In genomic region chr11:109419961-109420566, GRCm38 (mm10) we compare ENCODE assay signal across 11 mouse cellular contexts. TPM values are rescaled to one million over a fixed set of nuclear protein-coding genes. Genes with fewer than 3 reads are reported as not detected.
A peak's percentile ranks its signal among the peaks of the same experiment; 100 is the strongest.
DNase-seq lines count a peak whose midpoint lies in the region; ATAC-seq and TF ChIP-seq lines count a peak whose summit lies in the region.
"Had no signal": no experiment of that assay in that cellular context is flagged by ENCODE, and none has a peak within 500 bp of the region (broad histone marks: within the 10 kb centered on the region; RNA-seq: fewer than 3 reads in every experiment).

No protein-coding gene starts in this region.

- no peak overlapping the region for H3K27ac ChIP-seq in heart, embryonic 14.5 days (replicated peaks in 1 of 2; ENCODE audit: control insufficient read depth in 1 of 2, insufficient read depth in 1 of 2, low read depth in 2 of 2, low read length in 2 of 2)
- H3K27ac ChIP-seq in heart, embryonic 10.5 days = no peak overlapping the region
- peak overlapping the region; percentile 55 for H3K27ac ChIP-seq in MEL (ENCODE audit: control insufficient read depth, low read depth, low read length)
- no peak overlapping the region for H3K27ac ChIP-seq in liver, embryonic 16.5 days (ENCODE audit: low read length)
- no peak overlapping the region for H3K27ac ChIP-seq in hindbrain, embryonic 11.5 days (ENCODE audit: low read depth, low read length)
- H3K27ac ChIP-seq: embryonic facial prominence, embryonic 15.5 days; neural tube, embryonic 13.5 days had no signal

- TF ChIP-seq EP300 in MEL (IDR thresholded peaks at IDR 0.05; ENCODE audit: low read depth in 1 of 2, low read length in 2 of 2) = peak in 1 of 2 experiments; percentile 34; a peak in 2 of 4 replicates

- TF ChIP-seq RAD21 in MEL (IDR thresholded peaks at IDR 0.05; ENCODE audit: low read depth, low read length) = peak; percentile 29

- TF ChIP-seq POLR2A in MEL (IDR thresholded peaks at IDR 0.05; ENCODE audit: control insufficient read depth in 1 of 2, insufficient read depth in 1 of 2, low read depth in 1 of 2, low read length in 2 of 2, poor library complexity in 1 of 2) = peak; percentile 72 to 77; a peak in 3 of 4 replicates

- no peaks in the 10 kb centered on the region for H3K36me3 ChIP-seq in heart, embryonic 14.5 days (ENCODE audit: control insufficient read depth, insufficient read depth, low read length)
- no peaks in the 10 kb centered on the region for H3K36me3 ChIP-seq in heart, embryonic 10.5 days
- peaks cover 0 to 5% of the 10 kb centered on the region in 2 experiments; a peak in 1 of 4 replicates for H3K36me3 ChIP-seq in MEL (ENCODE audit: control insufficient read depth in 1 of 2, insufficient read depth in 2 of 2, low read length in 2 of 2)
- H3K36me3 ChIP-seq in liver, embryonic 16.5 days (ENCODE audit: control insufficient read depth, insufficient read depth) = no peaks in the 10 kb centered on the region
- no peaks in the 10 kb centered on the region for H3K36me3 ChIP-seq in hindbrain, embryonic 11.5 days (ENCODE audit: control insufficient read depth, insufficient read depth, low read length)
- H3K36me3 ChIP-seq: embryonic facial prominence, embryonic 15.5 days; neural tube, embryonic 13.5 days had no signal

- H3K4me2 ChIP-seq in heart, embryonic 14.5 days (ENCODE audit: low read length) = peak overlapping the region; percentile 49
- H3K4me2 ChIP-seq in liver, embryonic 16.5 days (ENCODE audit: low read depth, low read length) = 0 out of 2 replicates have a peak overlapping the region, but pooled peaks have one; percentile 22
- H3K4me2 ChIP-seq in hindbrain, embryonic 11.5 days (replicated peaks; ENCODE audit: low read depth, low read length) = no peak overlapping the region
- H3K4me2 ChIP-seq: embryonic facial prominence, embryonic 15.5 days; neural tube, embryonic 13.5 days had no signal

- no peaks in the 10 kb centered on the region for H3K27me3 ChIP-seq in heart, embryonic 14.5 days (ENCODE audit: control insufficient read depth, insufficient read depth, low read length)
- H3K27me3 ChIP-seq in heart, embryonic 10.5 days (ENCODE audit: insufficient read depth, poor library complexity, severe bottlenecking) = no peaks in the 10 kb centered on the region
- no peaks in the 10 kb centered on the region for H3K27me3 ChIP-seq in MEL (ENCODE audit: control insufficient read depth in 1 of 2, insufficient read depth in 2 of 2, low read length in 2 of 2)
- H3K27me3 ChIP-seq in liver, embryonic 16.5 days (ENCODE audit: control insufficient read depth, insufficient read depth, low read depth, low read length) = no peaks in the 10 kb centered on the region
- no peaks in the 10 kb centered on the region for H3K27me3 ChIP-seq in hindbrain, embryonic 11.5 days (ENCODE audit: control insufficient read depth, insufficient read depth, low read length)
- H3K27me3 ChIP-seq: embryonic facial prominence, embryonic 15.5 days; neural tube, embryonic 13.5 days; Patski had no signal

- H3K9ac ChIP-seq in heart, embryonic 14.5 days (ENCODE audit: low read length) = 0 out of 2 replicates have a peak overlapping the region, but pooled peaks have one; percentile 36
- H3K9ac ChIP-seq in MEL (ENCODE audit: control insufficient read depth, low read depth, low read length, poor library complexity, severe bottlenecking) = peak overlapping the region; percentile 75
- no peak overlapping the region for H3K9ac ChIP-seq in liver, embryonic 16.5 days (ENCODE audit: low read depth, low read length)
- no peak overlapping the region for H3K9ac ChIP-seq in hindbrain, embryonic 11.5 days (ENCODE audit: low read depth, low read length)
- H3K9ac ChIP-seq: embryonic facial prominence, embryonic 15.5 days; neural tube, embryonic 13.5 days had no signal

- H3K9me3 ChIP-seq in heart, embryonic 14.5 days (ENCODE audit: control insufficient read depth, low read length) = 0 out of 2 replicates have a peak, but pooled peaks cover 3% of the 10 kb centered on the region
- no peaks in the 10 kb centered on the region for H3K9me3 ChIP-seq in heart, embryonic 10.5 days
- no peaks in the 10 kb centered on the region for H3K9me3 ChIP-seq in MEL (replicated peaks; ENCODE audit: insufficient read depth, low read length)
- 0 out of 2 replicates have a peak, but pooled peaks cover 2% of the 10 kb centered on the region for H3K9me3 ChIP-seq in liver, embryonic 16.5 days (replicated peaks; ENCODE audit: control insufficient read depth, low read length)
- H3K9me3 ChIP-seq in hindbrain, embryonic 11.5 days (ENCODE audit: control insufficient read depth, low read length) = no peaks in the 10 kb centered on the region
- H3K9me3 ChIP-seq: embryonic facial prominence, embryonic 15.5 days had no signal

- H3K4me3 ChIP-seq in heart, embryonic 14.5 days (ENCODE audit: control insufficient read depth in 1 of 2, insufficient read depth in 1 of 2, low read depth in 1 of 2, low read length in 2 of 2) = no peak overlapping the region
- H3K4me3 ChIP-seq in heart, embryonic 10.5 days = no peak overlapping the region
- peak overlapping the region; percentile 76 to 77 for H3K4me3 ChIP-seq in MEL (ENCODE audit: control insufficient read depth in 1 of 2, insufficient read depth in 1 of 2, low read depth in 2 of 2, low read length in 2 of 2)
- H3K4me3 ChIP-seq in liver, embryonic 16.5 days (ENCODE audit: low read depth, low read length) = no peak overlapping the region; the same call in 1 of the 2 replicates
- no peak overlapping the region for H3K4me3 ChIP-seq in hindbrain, embryonic 11.5 days (ENCODE audit: low read depth, low read length)
- H3K4me3 ChIP-seq: embryonic facial prominence, embryonic 15.5 days; neural tube, embryonic 13.5 days had no signal

- peak; percentile 20 to 43 (median 39); a peak in 5 of 6 replicates for TF ChIP-seq CTCF in MEL (IDR thresholded peaks at IDR 0.05 in 2 of 3, conservative IDR thresholded peaks at IDR 0.05 in 1 of 3; ENCODE audit: control insufficient read depth in 1 of 3, insufficient read depth in 1 of 3, low read depth in 2 of 3, low read length in 3 of 3, poor library complexity in 1 of 3, severe bottlenecking in 1 of 3)

- 34% methylated on average over 16 of the region's 16 CpGs for WGBS in heart, embryonic 14.5 days
- 47% methylated on average over 16 of the region's 16 CpGs for WGBS in heart, embryonic 10.5 days
- WGBS in liver, embryonic 16.5 days (ENCODE audit: insufficient replicate concordance) = 17% methylated on average over 16 of the region's 16 CpGs
- 45% methylated on average over 16 of the region's 16 CpGs for WGBS in hindbrain, embryonic 11.5 days

- no peak for ATAC-seq in heart, embryonic 14.5 days (ENCODE audit: insufficient number of reproducible peaks, insufficient read depth, low FRiP score, low read depth)
- no peak for ATAC-seq in liver, embryonic 16.5 days (ENCODE audit: low read depth)
- no peak for ATAC-seq in cerebellum, adult (ENCODE audit: insufficient number of reproducible peaks, low FRiP score, low TSS enrichment)
- ATAC-seq in hindbrain, embryonic 11.5 days (ENCODE audit: low FRiP score) = no peak
- ATAC-seq: Patski had no signal

- peaks cover 0 to 3% of the 10 kb centered on the region in 2 experiments; a peak in 2 of 4 replicates for H3K4me1 ChIP-seq in heart, embryonic 14.5 days (ENCODE audit: control insufficient read depth in 2 of 2, insufficient read depth in 2 of 2, low read length in 2 of 2)
- H3K4me1 ChIP-seq in heart, embryonic 10.5 days = peaks cover 7% of the 10 kb centered on the region
- H3K4me1 ChIP-seq in MEL (ENCODE audit: control insufficient read depth in 1 of 2, insufficient read depth in 2 of 2, low read length in 2 of 2) = peaks cover 8 to 12% of the 10 kb centered on the region in 2 experiments; a peak in 3 of 4 replicates
- H3K4me1 ChIP-seq in liver, embryonic 16.5 days (ENCODE audit: control insufficient read depth, low read depth, low read length) = peaks cover 11% of the 10 kb centered on the region
- no peaks in the 10 kb centered on the region; the same call in 1 of the 2 replicates for H3K4me1 ChIP-seq in hindbrain, embryonic 11.5 days (replicated peaks; ENCODE audit: control insufficient read depth, insufficient read depth, low read length)
- H3K4me1 ChIP-seq: neural tube, embryonic 13.5 days had no signal

- no peak for DNase-seq in heart, embryonic 10.5 days (ENCODE audit: low spot score)
- peak; percentile 94 for DNase-seq in MEL (ENCODE audit: low read depth, low spot score)
- peak; percentile 23 to 45 for DNase-seq in spleen, postnatal 14 days (ENCODE audit: low spot score in 2 of 2)
- DNase-seq in hindbrain, embryonic 11.5 days (ENCODE audit: low spot score) = no peak
- DNase-seq in cerebellum, postnatal 4 days (ENCODE audit: low spot score in 2 of 2) = no peak

- H3K79me2 ChIP-seq in MEL (ENCODE audit: control insufficient read depth, insufficient read depth, low read length, poor library complexity) = no peaks in the 10 kb centered on the region; the same call in 1 of the 2 replicates

RNA-seq across cellular contexts. Expression of gene Amz2, which starts 5.7 kb away (rescaled TPM):
- polyA plus RNA-seq in heart, embryonic 14.5 days (2014; fragmentation: Nextera tagmentation; extraction: Ambion mirVana) = 38.7 and 39.7 TPM in 2 replicates
- polyA plus RNA-seq in heart, embryonic 10.5 days (2016; fragmentation: Nextera tagmentation; extraction: Ambion mirVana) = 35.4 and 37.1 TPM in 2 replicates
- total RNA-seq in MEL (2012; rRNA removed) = 40.2 and 41.6 TPM in 2 replicates
- polyA plus RNA-seq in MEL (2012; ENCODE audit: insufficient read depth in 1 of 2, insufficient read length in 2 of 2, low read depth in 1 of 2, low replicate concordance in 2 of 2, missing spikeins in 1 of 2) = 1,000 to 10,000 TPM in 1 of 2 experiments, 10 to 100 TPM in 1; 47.1 to 1,743 TPM
- 10.1 and 11.4 TPM in 2 replicates for polyA plus RNA-seq in liver, embryonic 16.5 days (2015; fragmentation: Nextera tagmentation; extraction: Ambion mirVana)
- 49.9 and 50.4 TPM in 2 replicates for polyA plus RNA-seq in hindbrain, embryonic 11.5 days (2014; fragmentation: Nextera tagmentation; extraction: Ambion mirVana)

RNA-seq across cellular contexts. Expression of gene 9930022D16Rik, which starts 6.3 kb away (rescaled TPM):
- polyA plus RNA-seq in heart, embryonic 14.5 days (2014; fragmentation: Nextera tagmentation; extraction: Ambion mirVana) = not detected in 2 replicates
- polyA plus RNA-seq in heart, embryonic 10.5 days (2016; fragmentation: Nextera tagmentation; extraction: Ambion mirVana) = not detected in 2 replicates
- total RNA-seq in MEL (2012; rRNA removed) = 0.04 and 0.10 TPM in 2 replicates
- polyA plus RNA-seq in MEL (2012; ENCODE audit: insufficient read depth in 1 of 2, insufficient read length in 2 of 2, low read depth in 1 of 2, low replicate concordance in 2 of 2, missing spikeins in 1 of 2) = not detected
- polyA plus RNA-seq in liver, embryonic 16.5 days (2015; fragmentation: Nextera tagmentation; extraction: Ambion mirVana) = not detected in 2 replicates
- not detected in 2 replicates for polyA plus RNA-seq in hindbrain, embryonic 11.5 days (2014; fragmentation: Nextera tagmentation; extraction: Ambion mirVana)
- polyA plus RNA-seq: embryonic facial prominence, embryonic 15.5 days; neural tube, embryonic 13.5 days; Patski had no signal

RNA-seq across cellular contexts. Expression of gene Arsg, which starts 53.1 kb away (rescaled TPM):
- 3.3 and 3.7 TPM in 2 replicates for polyA plus RNA-seq in heart, embryonic 14.5 days (2014; fragmentation: Nextera tagmentation; extraction: Ambion mirVana)
- 3.3 and 4.6 TPM in 2 replicates for polyA plus RNA-seq in heart, embryonic 10.5 days (2016; fragmentation: Nextera tagmentation; extraction: Ambion mirVana)
- total RNA-seq in MEL (2012; rRNA removed) = 3.7 and 3.9 TPM in 2 replicates
- polyA plus RNA-seq in MEL (2012; ENCODE audit: insufficient read depth in 1 of 2, insufficient read length in 2 of 2, low read depth in 1 of 2, low replicate concordance in 2 of 2, missing spikeins in 1 of 2) = 1 to 10 TPM in 1 of 2 experiments, not detected in 1; 5.2 TPM
- 3.2 and 3.8 TPM in 2 replicates for polyA plus RNA-seq in liver, embryonic 16.5 days (2015; fragmentation: Nextera tagmentation; extraction: Ambion mirVana)
- polyA plus RNA-seq in hindbrain, embryonic 11.5 days (2014; fragmentation: Nextera tagmentation; extraction: Ambion mirVana) = 3.1 and 4.2 TPM in 2 replicates

RNA-seq across cellular contexts. Expression of gene Slc16a6, which starts 53.3 kb away (rescaled TPM):
- polyA plus RNA-seq in heart, embryonic 14.5 days (2014; fragmentation: Nextera tagmentation; extraction: Ambion mirVana) = 7.3 TPM in 2 replicates
- 12.7 and 16.5 TPM in 2 replicates for polyA plus RNA-seq in heart, embryonic 10.5 days (2016; fragmentation: Nextera tagmentation; extraction: Ambion mirVana)
- 29.6 and 34.0 TPM in 2 replicates for total RNA-seq in MEL (2012; rRNA removed)
- polyA plus RNA-seq in MEL (2012; ENCODE audit: insufficient read depth in 1 of 2, insufficient read length in 2 of 2, low read depth in 1 of 2, low replicate concordance in 2 of 2, missing spikeins in 1 of 2) = 10 to 100 TPM in 1 of 2 experiments, not detected in 1; 41.6 TPM
- 32.0 and 33.4 TPM in 2 replicates for polyA plus RNA-seq in liver, embryonic 16.5 days (2015; fragmentation: Nextera tagmentation; extraction: Ambion mirVana)
- 4.6 and 6.0 TPM in 2 replicates for polyA plus RNA-seq in hindbrain, embryonic 11.5 days (2014; fragmentation: Nextera tagmentation; extraction: Ambion mirVana)

RNA-seq across cellular contexts. Expression of gene Gna13, which starts 57.4 kb away (rescaled TPM):
- 24.7 and 27.0 TPM in 2 replicates for polyA plus RNA-seq in heart, embryonic 14.5 days (2014; fragmentation: Nextera tagmentation; extraction: Ambion mirVana)
- polyA plus RNA-seq in heart, embryonic 10.5 days (2016; fragmentation: Nextera tagmentation; extraction: Ambion mirVana) = 20.5 and 23.4 TPM in 2 replicates
- total RNA-seq in MEL (2012; rRNA removed) = 56.6 and 57.0 TPM in 2 replicates
- 100 to 1,000 TPM in 1 of 2 experiments, 10 to 100 TPM in 1; 51.0 to 102 TPM for polyA plus RNA-seq in MEL (2012; ENCODE audit: insufficient read depth in 1 of 2, insufficient read length in 2 of 2, low read depth in 1 of 2, low replicate concordance in 2 of 2, missing spikeins in 1 of 2)
- polyA plus RNA-seq in liver, embryonic 16.5 days (2015; fragmentation: Nextera tagmentation; extraction: Ambion mirVana) = 14.1 and 15.6 TPM in 2 replicates
- polyA plus RNA-seq in hindbrain, embryonic 11.5 days (2014; fragmentation: Nextera tagmentation; extraction: Ambion mirVana) = 20.6 and 25.2 TPM in 2 replicates

Comparison
In these comparisons a context has a peak if more than half of its experiments do, and no peak if none do; other contexts are left out.
1. H3K4me3 ChIP-seq: peak in MEL (2 of 2); none in heart, embryonic 14.5 days (0 of 2), heart, embryonic 10.5 days (single experiment), liver, embryonic 16.5 days (single experiment) and hindbrain, embryonic 11.5 days (single experiment).
2. H3K9ac ChIP-seq: peak in heart, embryonic 14.5 days (single experiment) and MEL (single experiment); none in liver, embryonic 16.5 days (single experiment) and hindbrain, embryonic 11.5 days (single experiment).
3. DNase-seq: peak in MEL (single experiment) and spleen, postnatal 14 days (2 of 2); none in heart, embryonic 10.5 days (single experiment), hindbrain, embryonic 11.5 days (single experiment) and cerebellum, postnatal 4 days (0 of 2).